Mouse (Mus musculus) inflammation-experienced regulatory T-cells, adult 6 months (primary cell): Measurements from ENCODE around the gene Usp7. TPM values are rescaled to one million over a fixed set of nuclear protein-coding genes. Genes with fewer than 3 reads are reported as not detected.
A peak's percentile ranks its signal among the peaks of the same experiment; 100 is the strongest.
"Not testable (repeated sequence)": the region's sequence is repeated elsewhere in the genome, so short reads cannot be mapped to it uniquely, and the experiment has no call there.

ENCODE experiments used
- ATAC-seq: one replicate; pipeline ENCODE4 v1.8.0; 2017
- polyA plus RNA-seq, 3 experiments: library from polyadenylated mRNA; unstranded; fragments of 100-300 nt; shearing (Covaris generic); gene quantifications; one replicate each; pipeline ENCODE4 v1.2.1; 2017

The Usp7 gene
- polyA plus RNA-seq, 3 experiments from 2014 or later, result 27.3 to 48.2 (median 47.7) TPM

- ATAC-seq, result no peak
Observed at GRCm38 (mm10) chr16:8748904-8749303, 43.2 kb downstream of the Usp7 start.

- no peak for ATAC-seq
Observed at GRCm38 (mm10) chr16:8748175-8748846, 43.8 kb downstream of the Usp7 start.

GRCm38 (mm10) chr16:8747772-8748171, 44.3 kb downstream of the Usp7 start:
- ATAC-seq, result no peak

- no peak for ATAC-seq
Observed at GRCm38 (mm10) chr16:8746509-8746908, 45.6 kb downstream of the Usp7 start.

- ATAC-seq, result peak; percentile 60
Observed at GRCm38 (mm10) chr16:8745751-8746150, 46.4 kb downstream of the Usp7 start.

- no peak for ATAC-seq
Observed at GRCm38 (mm10) chr16:8743989-8744388, 48.1 kb downstream of the Usp7 start.

- no peak for ATAC-seq
Observed at GRCm38 (mm10) chr16:8741697-8742096, 50.4 kb downstream of the Usp7 start.

GRCm38 (mm10) chr16:8741110-8741509, 51.0 kb downstream of the Usp7 start:
- no peak for ATAC-seq

GRCm38 (mm10) chr16:8738542-8739514, 53.3 kb downstream of the Usp7 start:
- ATAC-seq, result peak; percentile 88

GRCm38 (mm10) chr16:8737666-8738541, 54.2 kb downstream of the Usp7 start:
- ATAC-seq, result peak; percentile 23

- ATAC-seq, result no peak
Observed at GRCm38 (mm10) chr16:8737341-8737665, 54.8 kb downstream of the Usp7 start.

- no peak for ATAC-seq
Observed at GRCm38 (mm10) chr16:8736757-8737156, 55.4 kb downstream of the Usp7 start.

- ATAC-seq, result no peak
Observed at GRCm38 (mm10) chr16:8736032-8736431, 56.1 kb downstream of the Usp7 start.

- ATAC-seq, result no peak
Observed at GRCm38 (mm10) chr16:8734693-8735092, 57.4 kb downstream of the Usp7 start.

GRCm38 (mm10) chr16:8733624-8734023, 58.5 kb downstream of the Usp7 start:
- no peak for ATAC-seq

GRCm38 (mm10) chr16:8732450-8732849, 59.7 kb downstream of the Usp7 start:
- ATAC-seq, result not testable (repeated sequence)

GRCm38 (mm10) chr16:8731630-8732029, 60.5 kb downstream of the Usp7 start:
- no peak for ATAC-seq

- ATAC-seq, result peak; percentile 55
Observed at GRCm38 (mm10) chr16:8728111-8728748, 63.9 kb downstream of the Usp7 start.

GRCm38 (mm10) chr16:8725807-8726206, 66.3 kb downstream of the Usp7 start:
- ATAC-seq, result no peak

GRCm38 (mm10) chr16:8724031-8724430, 68.1 kb downstream of the Usp7 start:
- ATAC-seq, result no peak

- ATAC-seq, result peak; percentile 70
Observed at GRCm38 (mm10) chr16:8720447-8720846, 71.7 kb downstream of the Usp7 start.

- no peak for ATAC-seq
Observed at GRCm38 (mm10) chr16:8717744-8718143, 74.4 kb downstream of the Usp7 start.
